In the genomic region with DNA sequence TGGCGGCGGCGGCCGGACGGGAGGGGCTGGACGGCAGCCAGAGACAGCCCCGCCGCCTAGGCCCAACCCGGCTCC, we compare ENCODE assay signal across 8 mouse cellular contexts. TPM values are rescaled to one million over a fixed set of nuclear protein-coding genes. Genes with fewer than 3 reads are reported as not detected.
DNase-seq lines count a peak whose midpoint lies in the region; ATAC-seq and TF ChIP-seq lines count a peak whose summit lies in the region.

A gene (minus strand): TSS at position 69 of the 75 bp plus-strand sequence.

- peak within 1 kb of the TSS; percentile 95 for H3K27ac ChIP-seq in heart, adult 2 months

- 0% methylated on average over 1 of the region's 9 CpGs for WGBS in heart, adult 2 months

- peaks cover 24% of the 10 kb centered on the region for H3K36me3 ChIP-seq in heart, adult 2 months (ENCODE audit: control insufficient read depth, insufficient read depth, low read length)
- H3K36me3 ChIP-seq in megakaryocyte, embryonic 14.5 days (replicated peaks; ENCODE audit: low read length) = peaks cover 31% of the 10 kb centered on the region

- TF ChIP-seq EP300 in heart, adult 2 months (IDR thresholded peaks at IDR 0.05; ENCODE audit: insufficient read depth, low read depth, low read length) = no peak

- peak within 1 kb of the TSS; percentile 86 for H3K4me3 ChIP-seq in heart, adult 2 months
- H3K4me3 ChIP-seq in megakaryocyte, embryonic 14.5 days (replicated peaks) = peak within 1 kb of the TSS; percentile 97

- no peak for TF ChIP-seq CTCF in heart, adult 2 months (IDR thresholded peaks at IDR 0.05)

- peaks cover 8% of the 10 kb centered on the region for H3K79me2 ChIP-seq in heart, adult 2 months (replicated peaks; ENCODE audit: control insufficient read depth, insufficient read depth, low read length)

- peaks cover 15% of the 10 kb centered on the region for H3K4me1 ChIP-seq in heart, adult 2 months (ENCODE audit: control insufficient read depth, insufficient read depth, low read length)
- peaks cover 57% of the 10 kb centered on the region for H3K4me1 ChIP-seq in megakaryocyte, embryonic 14.5 days

- TF ChIP-seq POLR2A in heart, adult 2 months (IDR thresholded peaks at IDR 0.05; ENCODE audit: insufficient read depth, low read depth, low read length) = no peak

- H3K9me3 ChIP-seq in megakaryocyte, embryonic 14.5 days = no peaks in the 10 kb centered on the region

- intact Hi-C loops in heart, adult 2 months (cut with DNase I) = no loop called here

- no peak for DNase-seq in heart, adult 2 months
- no peak for DNase-seq in heart, adult 11 months
- no peak for DNase-seq in adrenal gland, postnatal 10 days
- DNase-seq in gastrocnemius, adult 8-10 months (ENCODE audit: low spot score in 2 of 2) = no peak
- DNase-seq in adipocyte (ENCODE audit: low spot score) = no peak
- no peak for DNase-seq in spleen, postnatal 36 days (ENCODE audit: low spot score in 2 of 2)

- no peak for ATAC-seq in inflammation-experienced regulatory T-cells, adult 6 months

- H3K27me3 ChIP-seq in heart, adult 2 months (ENCODE audit: control insufficient read depth, insufficient read depth, low read length) = no peaks in the 10 kb centered on the region
- no peaks in the 10 kb centered on the region for H3K27me3 ChIP-seq in megakaryocyte, embryonic 14.5 days (replicated peaks)

- peak within 1 kb of the TSS; percentile 98 for H3K9ac ChIP-seq in heart, adult 2 months (ENCODE audit: low read depth, low read length)

RNA-seq across cellular contexts. Expression of the gene that starts here (rescaled TPM):
- total RNA-seq in heart, adult 2 months (2021) = 10 to 100 TPM; 84.6 to 99.8 TPM
- 25.0 and 46.8 TPM in 2 replicates for polyA plus RNA-seq in heart, adult 2 months (2012; rRNA removed)
- total RNA-seq in adrenal gland, postnatal 10 days (2021) = 10 to 100 TPM; 81.3 to 90.7 TPM
- total RNA-seq in gastrocnemius, adult 8-10 months (2022) = 100 to 1,000 TPM; 111 to 120 (median 117) TPM
- polyA plus RNA-seq in inflammation-experienced regulatory T-cells, adult 6 months (2017; shearing (Covaris generic)) = 10 to 100 TPM; 27.7 to 33.1 (median 32.1) TPM
- polyA plus RNA-seq in megakaryocyte, embryonic 14.5 days (2012; ENCODE audit: insufficient read depth, low replicate concordance) = 1.8 and 9.7 TPM in 2 replicates
